18 mouse cellular contexts compared by ENCODE assay signal in the genomic region with DNA sequence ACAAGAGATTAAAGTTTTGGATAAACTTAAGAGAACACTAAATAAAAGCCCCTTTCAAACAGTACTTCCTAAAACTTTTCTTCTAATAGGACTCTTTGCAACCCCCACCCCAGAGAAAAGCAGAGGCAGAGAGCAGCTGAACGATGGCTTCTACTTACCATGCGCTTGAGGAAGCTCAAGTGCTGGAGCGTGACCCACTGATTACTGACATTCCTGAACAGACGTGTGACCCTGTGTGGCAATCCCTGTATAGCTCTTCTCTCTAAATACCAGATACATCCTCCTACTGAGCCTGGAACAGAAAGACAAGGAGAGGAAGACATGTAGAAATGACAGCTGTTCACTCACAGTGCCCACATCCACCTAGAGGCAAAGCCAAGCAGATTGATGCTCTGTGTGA.
"Had no signal": no experiment of that assay in that cellular context is flagged by ENCODE, and none has a peak within 500 bp of the region (broad histone marks: within the 10 kb centered on the region; RNA-seq: fewer than 3 reads in every experiment).

No protein-coding gene starts in this region.

- H3K9me3 ChIP-seq: kidney, embryonic 15.5 days; limb, embryonic 10.5 days; liver, embryonic 15.5 days; megakaryocyte, embryonic 14.5 days; midbrain, embryonic 15.5 days; neural tube, embryonic 12.5 days had no signal

- DNase-seq: kidney, postnatal 14 days; lung, adult 2 months; retina, postnatal 1 day; right cerebral cortex, postnatal 4 days; spleen, adult 18-20 months; thymus, adult 18-20 months; thymus, postnatal 36 days had no signal

- H3K9ac ChIP-seq: kidney, embryonic 15.5 days; liver, embryonic 15.5 days; midbrain, embryonic 15.5 days; neural tube, embryonic 12.5 days had no signal

- ATAC-seq: lung, postnatal 0 days; midbrain, embryonic 15.5 days had no signal

- H3K4me3 ChIP-seq: kidney, embryonic 15.5 days; left cerebral cortex, adult 2 months; limb, embryonic 10.5 days; liver, embryonic 15.5 days; megakaryocyte, embryonic 14.5 days; midbrain, embryonic 15.5 days; neural tube, embryonic 12.5 days had no signal

- H3K4me2 ChIP-seq: kidney, embryonic 15.5 days; liver, embryonic 11.5 days; liver, embryonic 15.5 days; midbrain, embryonic 11.5 days; midbrain, embryonic 15.5 days; neural tube, embryonic 12.5 days had no signal

- H3K27me3 ChIP-seq: kidney, embryonic 15.5 days; liver, embryonic 15.5 days; megakaryocyte, embryonic 14.5 days; midbrain, embryonic 15.5 days; neural tube, embryonic 12.5 days had no signal

- H3K27ac ChIP-seq: kidney, embryonic 15.5 days; left cerebral cortex, adult 2 months; limb, embryonic 10.5 days; liver, embryonic 15.5 days; macrophage; midbrain, embryonic 15.5 days; neural tube, embryonic 12.5 days had no signal
